Mouse (Mus musculus): ENCODE data around the gene Nap1l4. TPM values are rescaled to one million over a fixed set of nuclear protein-coding genes. Genes with fewer than 3 reads are reported as not detected.

The Nap1l4 gene
- total RNA-seq (2021), result 100 to 1,000 TPM; 106 to 119 TPM
- long read RNA-seq, experiment 1, transcript Nap1l4-201 (16 exons, 2,285 nt), result minor isoform, 20 of 59 reads
- long read RNA-seq, experiment 1, transcript Nap1l4-206 (15 exons, 2,259 nt), result major isoform, 25 of 59 reads
- long read RNA-seq, experiment 1, partial matches to known transcripts, result 2 of 59 reads
- long read RNA-seq, experiment 1, other reads (novel, unspliced or antisense), result 12 of 59 reads
- long read RNA-seq, experiment 2, transcript Nap1l4-206 (15 exons, 2,259 nt), result minor isoform, 19 of 64 reads
- long read RNA-seq, experiment 2, transcript Nap1l4-201 (16 exons, 2,285 nt), result major isoform, 21 of 64 reads
- long read RNA-seq, experiment 2, partial matches to known transcripts, result 6 of 64 reads
- long read RNA-seq, experiment 2, other reads (novel, unspliced or antisense), result 17 of 64 reads

- no peak for TF ChIP-seq CTCF (conservative IDR thresholded peaks at IDR 0.05)
- peak within 1 kb of the TSS; percentile 98 for H3K4me3 ChIP-seq
- peak within 1 kb of the TSS; percentile 93 for H3K27ac ChIP-seq
- DNase-seq (ENCODE audit: low spot score in 2 of 2), result peak; percentile 97 to 99
Observed at GRCm38 (mm10) chr7:143548976-143549457, at the start of gene Nap1l4. TSS of gene Nap1l4 (minus strand) at chr7:143549106.

DNA sequence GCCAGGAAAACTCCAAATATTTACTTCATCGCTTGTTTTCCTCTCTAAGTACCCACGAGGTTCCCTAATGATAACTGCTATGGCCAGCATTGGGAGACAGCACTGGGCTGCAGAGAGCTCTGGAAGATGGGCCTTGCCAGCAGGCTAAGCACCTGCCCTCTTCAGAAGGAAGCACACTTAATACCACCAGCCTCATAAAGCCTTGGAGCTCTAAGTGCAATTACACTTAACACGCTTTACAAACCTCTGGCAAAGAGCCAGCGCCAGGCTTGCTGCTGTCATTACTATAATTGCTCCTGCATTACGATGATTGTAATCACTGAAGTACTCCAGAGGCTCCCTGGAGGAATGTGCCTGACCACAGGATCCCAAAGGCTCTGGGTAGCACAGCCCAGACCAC, 46.0 kb upstream of the Nap1l4 start:
- no peak for TF ChIP-seq CTCF (conservative IDR thresholded peaks at IDR 0.05)
- Histone ChIP-seq H3K27ac (no peak overlapping the region), H3K4me3 (no peak overlapping the region)
- DNase-seq (ENCODE audit: low spot score in 2 of 2), result no peak

DNA sequence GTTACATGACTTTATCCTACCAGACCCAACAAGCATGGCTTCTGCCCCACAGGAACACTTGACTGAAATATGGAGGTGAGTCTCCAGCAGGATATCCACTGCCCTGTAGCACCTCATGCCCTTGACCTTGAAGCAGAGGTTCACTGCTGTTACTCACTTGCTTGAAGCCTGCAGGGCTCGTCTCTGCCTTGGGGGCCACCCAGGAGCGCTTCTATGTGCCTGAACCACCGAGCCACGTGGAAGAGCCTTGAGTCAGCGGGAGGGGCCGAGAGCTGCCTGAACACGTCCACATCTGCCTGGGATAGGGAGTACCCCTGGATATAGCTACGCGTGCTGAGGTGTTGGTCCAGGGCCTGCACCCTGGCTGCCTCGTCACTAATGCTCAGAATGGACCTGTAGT, 43.3 kb upstream of the Nap1l4 start:
- no peak overlapping the region for H3K27ac ChIP-seq
- DNase-seq (ENCODE audit: low spot score in 2 of 2), result no peak
- TF ChIP-seq CTCF (conservative IDR thresholded peaks at IDR 0.05), result no peak
- H3K4me3 ChIP-seq, result no peak overlapping the region

DNA sequence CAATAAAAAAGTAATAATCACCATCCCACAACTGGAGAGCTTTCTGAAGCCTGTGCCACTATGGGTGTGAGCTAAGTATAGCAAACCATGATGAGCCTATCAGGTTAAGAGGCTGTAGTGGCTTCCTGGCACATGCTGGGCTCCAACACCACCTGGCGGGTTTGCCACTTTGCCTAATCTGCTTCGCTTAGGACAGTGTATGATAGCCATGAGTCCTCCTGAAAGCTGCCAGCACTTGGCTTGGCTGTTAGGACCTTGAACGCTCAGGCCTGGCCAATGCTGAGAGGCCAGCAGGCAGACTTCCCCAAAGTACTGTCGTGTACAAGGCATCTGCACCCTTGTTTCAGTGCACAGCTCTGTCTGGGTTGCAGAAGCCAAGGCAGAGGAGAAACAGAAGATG, 39.1 kb upstream of the Nap1l4 start:
- no peak for DNase-seq (ENCODE audit: low spot score in 2 of 2)
- no peak for TF ChIP-seq CTCF (conservative IDR thresholded peaks at IDR 0.05)
- Histone ChIP-seq H3K4me3 (no peak overlapping the region), H3K27ac (no peak overlapping the region)

GRCm38 (mm10) chr7:143587586-143587985, 38.7 kb upstream of the Nap1l4 start:
- DNase-seq (ENCODE audit: low spot score in 2 of 2), result no peak
- Histone ChIP-seq H3K4me3 (no peak overlapping the region), H3K27ac (no peak overlapping the region)
- TF ChIP-seq CTCF (conservative IDR thresholded peaks at IDR 0.05), result no peak

GRCm38 (mm10) chr7:143583956-143584355, 35.0 kb upstream of the Nap1l4 start:
- no peak overlapping the region for H3K27ac ChIP-seq
- peak; percentile 84 for TF ChIP-seq CTCF (conservative IDR thresholded peaks at IDR 0.05)
- no peak overlapping the region for H3K4me3 ChIP-seq
- DNase-seq (ENCODE audit: low spot score in 2 of 2), result peak; percentile 33 to 55

- Histone ChIP-seq H3K4me3 (no peak overlapping the region), H3K27ac (no peak overlapping the region)
- DNase-seq (ENCODE audit: low spot score in 2 of 2), result no peak
- TF ChIP-seq CTCF (conservative IDR thresholded peaks at IDR 0.05), result no peak
Observed at GRCm38 (mm10) chr7:143583025-143583424, 34.1 kb upstream of the Nap1l4 start.

DNA sequence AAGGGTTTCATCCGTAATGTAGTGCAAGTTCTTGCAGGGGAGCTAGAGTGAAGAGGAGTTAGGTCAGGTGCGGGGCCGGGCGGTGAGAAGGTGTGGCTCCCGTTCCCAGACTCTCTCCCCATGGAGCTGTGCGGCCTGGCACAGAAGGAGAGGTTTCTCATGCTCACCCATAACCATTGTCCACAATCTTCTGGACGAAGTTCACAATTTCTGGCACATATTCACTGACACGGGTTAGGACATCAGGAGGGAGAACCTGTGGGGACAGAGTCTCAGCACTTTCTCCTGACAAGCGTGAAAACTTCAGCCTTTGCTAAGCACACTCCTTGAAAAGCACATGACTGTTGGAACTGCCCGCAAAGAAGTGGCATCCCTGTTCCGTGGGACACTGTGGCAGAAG, 26.8 kb upstream of the Nap1l4 start:
- no peak overlapping the region for H3K4me3 ChIP-seq
- no peak for TF ChIP-seq CTCF (conservative IDR thresholded peaks at IDR 0.05)
- H3K27ac ChIP-seq, result no peak overlapping the region
- DNase-seq (ENCODE audit: low spot score in 2 of 2), result no peak

DNA sequence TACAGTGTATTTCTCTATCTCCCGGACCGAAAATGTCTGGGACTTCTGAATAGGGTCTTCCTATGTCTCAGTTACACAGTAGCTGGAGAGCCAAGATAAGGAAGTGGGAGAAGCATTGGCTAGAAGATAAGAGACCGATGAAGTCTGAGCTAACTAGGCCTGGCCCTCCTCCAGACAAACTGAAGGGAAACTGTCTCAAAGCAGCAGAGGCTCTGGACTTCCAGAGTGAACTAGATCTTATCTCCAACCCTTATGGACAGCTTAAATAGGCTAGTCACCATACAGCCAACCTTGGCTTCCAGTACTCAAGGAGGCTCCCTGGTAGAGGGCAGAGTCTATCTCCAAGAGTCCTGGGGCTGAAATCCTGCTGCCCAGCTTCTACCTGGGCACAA, 16.7 kb upstream of the Nap1l4 start:
- no peak for DNase-seq (ENCODE audit: low spot score in 2 of 2)
- no peak overlapping the region for H3K4me3 ChIP-seq
- TF ChIP-seq CTCF (conservative IDR thresholded peaks at IDR 0.05), result no peak
- no peak overlapping the region for H3K27ac ChIP-seq

DNA sequence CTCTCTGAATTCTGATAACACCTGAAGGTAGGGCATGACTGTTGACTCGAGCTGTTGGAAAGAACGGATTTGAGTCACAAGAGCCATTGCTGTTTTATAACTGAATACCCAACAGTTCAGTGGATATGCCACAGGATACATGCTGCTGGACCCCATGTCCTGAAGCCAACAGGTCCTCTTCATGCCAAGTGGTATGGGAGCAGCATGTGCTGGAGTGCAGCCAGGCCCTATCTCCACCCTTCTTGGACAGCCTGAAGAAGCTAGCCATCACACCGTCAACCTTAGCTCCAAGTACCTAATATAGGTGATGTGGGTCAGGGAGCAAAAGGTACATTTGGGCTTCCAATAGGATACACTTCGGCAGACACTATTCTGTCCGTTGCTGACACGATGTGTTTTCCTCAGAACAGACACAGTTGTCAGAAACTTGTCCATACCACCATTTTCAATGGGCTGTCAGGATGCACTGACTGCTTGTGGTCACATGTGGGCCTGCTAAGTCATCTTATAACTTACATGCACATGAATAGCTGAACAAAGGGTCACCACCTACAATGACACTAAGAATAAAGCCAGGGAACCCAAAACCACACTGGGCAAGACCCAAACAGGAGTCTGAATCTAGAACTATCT, 16.2 kb upstream of the Nap1l4 start:
- DNase-seq (ENCODE audit: low spot score in 2 of 2), result no peak
- no peak for TF ChIP-seq CTCF (conservative IDR thresholded peaks at IDR 0.05)
- Histone ChIP-seq H3K27ac (no peak overlapping the region), H3K4me3 (no peak overlapping the region)

DNA sequence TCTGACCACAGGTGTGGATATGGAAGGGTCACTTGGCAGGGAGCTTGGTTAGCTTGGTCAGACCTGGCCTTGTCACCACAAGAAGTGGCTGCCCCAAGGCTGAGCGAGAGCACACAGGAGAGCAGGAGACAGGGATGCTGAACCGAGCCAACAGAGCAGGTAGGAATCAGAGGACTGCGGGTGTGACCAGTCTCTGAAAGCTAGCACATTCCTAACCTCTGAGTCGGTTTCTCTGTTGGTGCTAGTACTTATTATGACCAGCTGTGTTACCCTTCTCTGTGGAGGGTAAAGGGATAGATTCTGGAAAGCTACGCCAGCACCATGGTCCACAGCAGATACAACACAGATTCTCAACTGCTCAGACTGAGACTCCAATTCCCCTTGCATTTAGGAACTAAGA, 14.9 kb upstream of the Nap1l4 start:
- no peak overlapping the region for H3K27ac ChIP-seq
- no peak overlapping the region for H3K4me3 ChIP-seq
- TF ChIP-seq CTCF (conservative IDR thresholded peaks at IDR 0.05), result no peak
- DNase-seq (ENCODE audit: low spot score in 2 of 2), result no peak

- TF ChIP-seq CTCF (conservative IDR thresholded peaks at IDR 0.05), result peak; percentile 43
- Histone ChIP-seq H3K4me3 (no peak overlapping the region), H3K27ac (0 out of 2 replicates have a peak overlapping the region, but pooled peaks have one; percentile 23)
- DNase-seq (ENCODE audit: low spot score in 2 of 2), result no peak
Observed at GRCm38 (mm10) chr7:143557616-143558015, 8.7 kb upstream of the Nap1l4 start.

DNA sequence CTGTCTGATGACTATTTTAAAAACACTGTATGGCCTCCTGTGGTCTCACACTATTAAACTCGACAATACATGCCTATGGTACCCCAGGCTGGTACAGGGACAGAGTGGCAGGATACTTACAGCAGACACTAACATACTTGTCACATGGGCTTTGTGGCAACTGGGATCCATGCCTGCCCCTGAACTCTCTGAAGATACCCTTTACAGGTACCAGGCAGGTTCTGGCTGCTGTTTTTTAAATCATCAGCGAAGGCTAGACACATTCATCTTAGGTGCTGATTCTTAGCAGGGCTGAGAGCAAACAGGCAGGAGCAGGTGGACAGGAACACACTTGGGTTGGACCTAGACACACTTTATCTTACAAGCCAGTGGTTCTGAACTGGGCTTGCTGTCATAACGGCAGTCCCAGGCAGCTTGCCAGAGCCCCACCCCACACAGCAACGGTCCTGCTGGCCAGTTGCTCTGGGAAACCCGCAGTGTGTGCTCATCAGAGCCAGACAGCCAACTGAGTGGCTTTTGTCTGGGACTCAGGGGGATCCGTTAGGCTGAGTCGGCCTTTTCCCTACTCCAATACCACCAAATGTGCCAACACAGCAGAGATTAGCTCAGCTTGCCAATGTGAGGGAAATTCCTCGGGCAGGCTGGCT, 8.2 kb upstream of the Nap1l4 start:
- TF ChIP-seq CTCF (conservative IDR thresholded peaks at IDR 0.05), result no peak
- Histone ChIP-seq H3K27ac (no peak overlapping the region), H3K4me3 (no peak overlapping the region)
- peak in 1 of 2 experiments; percentile 23 for DNase-seq (ENCODE audit: low spot score in 2 of 2)
